Mouse (Mus musculus): ENCODE measurements around the gene Veph1. TPM values are rescaled to one million over a fixed set of nuclear protein-coding genes. Genes with fewer than 3 reads are reported as not detected.

The Veph1 gene
- total RNA-seq, 2 experiments from 2014 or later: not detected

- Histone ChIP-seq H3K27ac (no peak overlapping the region), H3K4me3 (no peak overlapping the region)
- intact Hi-C loops (cut with DNase I): no loop called here
- no peak for TF ChIP-seq CTCF (IDR thresholded peaks at IDR 0.05)
- DNase-seq: no peak
Measured at GRCm38 (mm10) chr3:66215759-66216158, 80.9 kb downstream of the Veph1 start.

GRCm38 (mm10) chr3:66213524-66213923 lies 83.1 kb downstream of the Veph1 start:
- Histone ChIP-seq H3K27ac (no peak overlapping the region), H3K4me3 (no peak overlapping the region)
- intact Hi-C loops (cut with DNase I): no loop called here
- no peak for DNase-seq
- no peak for TF ChIP-seq CTCF (IDR thresholded peaks at IDR 0.05)

GRCm38 (mm10) chr3:66208836-66209573 lies 87.6 kb downstream of the Veph1 start:
- Histone ChIP-seq H3K4me3 (no peak overlapping the region), H3K27ac (no peak overlapping the region)
- TF ChIP-seq CTCF (IDR thresholded peaks at IDR 0.05): no peak
- no peak for DNase-seq
- intact Hi-C loops (cut with DNase I): no loop called here

- no peak for TF ChIP-seq CTCF (IDR thresholded peaks at IDR 0.05)
- no peak for DNase-seq
- intact Hi-C loops (cut with DNase I): no loop called here
- no peak overlapping the region for H3K4me3 ChIP-seq
- H3K27ac ChIP-seq: no peak overlapping the region
Measured at GRCm38 (mm10) chr3:66193910-66194562, 102.6 kb downstream of the Veph1 start.

DNA sequence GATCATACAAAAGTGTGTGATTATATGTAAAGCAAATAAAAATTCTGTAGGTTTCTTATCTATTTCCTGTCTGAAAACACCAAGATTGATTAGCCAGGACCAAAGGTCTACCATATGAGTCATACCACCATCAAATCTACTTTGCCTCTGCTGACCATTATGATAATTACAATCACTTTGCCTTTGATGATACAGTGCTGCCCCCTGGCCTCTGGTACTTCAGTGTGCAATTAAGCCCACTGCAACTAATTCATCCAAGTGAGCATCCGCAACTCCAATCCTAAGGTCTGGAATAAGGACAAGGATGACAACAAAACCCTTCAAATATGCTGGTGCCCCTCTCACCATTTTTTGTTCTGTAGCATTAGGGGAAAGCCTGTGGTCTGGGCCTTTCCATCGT lies 117.0 kb downstream of the Veph1 start:
- intact Hi-C loops (cut with DNase I): no loop called here
- no peak for TF ChIP-seq CTCF (IDR thresholded peaks at IDR 0.05)
- H3K4me3 ChIP-seq: no peak overlapping the region
- no peak overlapping the region for H3K27ac ChIP-seq
- no peak for DNase-seq

- Histone ChIP-seq H3K27ac (no peak overlapping the region), H3K4me3 (no peak overlapping the region)
- intact Hi-C loops (cut with DNase I): no loop called here
- no peak for TF ChIP-seq CTCF (IDR thresholded peaks at IDR 0.05)
- DNase-seq: no peak
Measured at GRCm38 (mm10) chr3:66172907-66173306, 123.7 kb downstream of the Veph1 start.

GRCm38 (mm10) chr3:66169873-66170538 lies 126.6 kb downstream of the Veph1 start:
- Histone ChIP-seq H3K4me3 (no peak overlapping the region), H3K27ac (no peak overlapping the region)
- no peak for DNase-seq
- intact Hi-C loops (cut with DNase I): no loop called here
- no peak for TF ChIP-seq CTCF (IDR thresholded peaks at IDR 0.05)

- H3K4me3 ChIP-seq: no peak overlapping the region
- no peak overlapping the region for H3K27ac ChIP-seq
- no peak for DNase-seq
- no peak for TF ChIP-seq CTCF (IDR thresholded peaks at IDR 0.05)
- intact Hi-C loops (cut with DNase I): no loop called here
Measured at GRCm38 (mm10) chr3:66166606-66167290, 129.9 kb downstream of the Veph1 start.

DNA sequence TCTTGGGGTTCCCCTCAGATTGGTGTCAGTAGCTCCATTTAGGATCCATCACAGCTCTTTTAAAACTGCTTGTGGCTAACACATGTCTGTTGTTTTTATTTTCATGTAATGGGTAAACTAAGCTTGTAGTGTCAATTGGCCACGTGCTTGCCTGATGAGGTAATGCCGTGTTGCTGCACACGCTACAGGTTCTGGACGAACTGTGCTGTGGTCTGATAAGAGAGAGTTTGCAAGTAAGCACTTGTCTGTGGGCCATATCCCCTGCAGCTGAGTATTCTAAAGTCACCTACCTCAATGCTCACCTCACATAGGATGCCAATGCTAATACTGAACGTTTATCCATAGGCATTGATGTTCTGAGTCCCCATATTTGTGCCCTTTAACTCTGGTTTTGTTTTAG lies 131.6 kb downstream of the Veph1 start:
- intact Hi-C loops (cut with DNase I): no loop called here
- Histone ChIP-seq H3K27ac (no peak overlapping the region), H3K4me3 (no peak overlapping the region)
- no peak for TF ChIP-seq CTCF (IDR thresholded peaks at IDR 0.05)
- no peak for DNase-seq

DNA sequence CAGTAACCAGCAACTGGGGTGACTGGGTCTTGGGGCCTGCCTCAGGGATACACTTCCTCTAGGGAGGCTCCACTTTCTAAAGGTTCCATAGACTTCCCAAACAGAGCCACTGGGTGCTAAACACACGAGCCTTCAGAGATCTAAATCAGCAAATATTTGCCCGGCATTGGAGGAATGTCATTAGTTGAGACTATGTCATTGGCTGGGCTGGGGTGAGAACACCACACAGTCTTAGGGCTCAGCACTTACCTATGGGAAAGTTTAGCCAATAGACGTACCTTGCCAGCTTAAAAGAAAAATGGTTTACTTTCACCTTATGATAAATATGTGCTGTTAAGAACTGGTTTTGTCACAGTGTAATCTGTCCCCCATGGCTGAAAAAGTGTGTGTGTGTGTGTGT lies 132.1 kb downstream of the Veph1 start:
- Histone ChIP-seq H3K4me3 (no peak overlapping the region), H3K27ac (no peak overlapping the region)
- intact Hi-C loops (cut with DNase I): no loop called here
- no peak for DNase-seq
- no peak for TF ChIP-seq CTCF (IDR thresholded peaks at IDR 0.05)

DNA sequence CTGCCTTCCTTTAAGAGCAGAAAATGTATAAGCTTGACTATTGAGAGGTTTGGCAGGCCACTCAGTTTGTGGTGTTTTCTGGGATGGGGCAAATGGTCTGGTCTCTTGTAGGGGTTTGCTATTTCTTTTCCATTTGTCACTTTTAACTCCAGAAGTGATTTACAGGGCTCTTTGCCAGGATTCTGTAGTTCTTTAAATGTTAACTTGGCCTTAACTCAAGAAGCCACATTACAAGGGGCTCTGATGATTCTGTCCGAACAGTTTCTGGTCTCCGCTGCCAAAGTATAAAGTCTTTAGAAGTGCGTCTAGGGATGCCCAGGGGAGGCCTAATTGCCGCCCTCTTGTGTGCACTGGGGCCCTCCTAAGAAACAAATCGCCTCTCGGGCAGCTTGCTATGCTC lies 134.0 kb downstream of the Veph1 start:
- H3K4me3 ChIP-seq: no peak overlapping the region
- TF ChIP-seq CTCF (IDR thresholded peaks at IDR 0.05): no peak
- H3K27ac ChIP-seq: no peak overlapping the region
- intact Hi-C loops (cut with DNase I): no loop called here
- DNase-seq: no peak

- H3K4me3 ChIP-seq: no peak overlapping the region
- no peak for DNase-seq
- no peak overlapping the region for H3K27ac ChIP-seq
- no peak for TF ChIP-seq CTCF (IDR thresholded peaks at IDR 0.05)
- intact Hi-C loops (cut with DNase I): no loop called here
Measured at GRCm38 (mm10) chr3:66157947-66158346, 138.7 kb downstream of the Veph1 start.

DNA sequence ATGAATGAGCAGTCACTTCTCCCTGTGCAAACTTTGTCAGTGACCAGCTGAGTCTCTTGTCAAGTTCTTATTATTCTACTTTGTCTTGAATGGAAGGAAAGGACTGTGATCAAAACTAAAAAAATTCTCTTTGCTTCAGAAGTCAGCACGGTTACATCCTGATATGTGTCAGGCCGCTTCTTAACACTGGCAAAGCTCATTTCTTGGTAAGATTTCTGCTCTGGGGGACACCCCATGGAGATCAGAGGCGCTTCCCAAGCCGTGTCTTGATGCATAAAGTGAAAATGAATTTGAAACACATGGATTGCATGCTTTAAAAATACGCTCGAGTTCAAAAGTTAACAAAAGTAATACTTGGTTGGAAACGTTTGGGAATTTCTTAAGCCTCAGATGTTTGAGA lies 159.0 kb downstream of the Veph1 start:
- no peak overlapping the region for H3K27ac ChIP-seq
- no peak for DNase-seq
- intact Hi-C loops (cut with DNase I): no loop called here
- H3K4me3 ChIP-seq: no peak overlapping the region
- TF ChIP-seq CTCF (IDR thresholded peaks at IDR 0.05): no peak
